Mouse (Mus musculus) left cerebral cortex, adult 11 months (tissue): ENCODE results near the gene Colq.
"Not testable (repeated sequence)": the region's sequence is repeated elsewhere in the genome, so short reads cannot be mapped to it uniquely, and the experiment has no call there.

Source experiments
- DNase-seq: peaks from one replicate; pipeline ENCODE4 v3.0.0; 2022; ENCODE audit warnings: low spot score

Gene Colq

GRCm38 (mm10) chr14:31591243-31591642 is at the start of gene Colq:
Colq (minus strand) TSS chr14:31591343.
- DNase-seq = no peak

GRCm38 (mm10) chr14:31640346-31640889 is 49.3 kb upstream of the Colq start, which contains the start of gene Gm49387:
Gm49387 (minus strand) TSS chr14:31640878.
- no peak for DNase-seq

GRCm38 (mm10) chr14:31630677-31631076 is 39.5 kb upstream of the Colq start:
- DNase-seq = no peak

GRCm38 (mm10) chr14:31622748-31623147 is 31.6 kb upstream of the Colq start:
- peak; percentile 56 for DNase-seq

- no peak for DNase-seq
These were observed 29.6 kb upstream of the Colq start for GRCm38 (mm10) chr14:31620591-31621223.

- no peak for DNase-seq
These were observed 26.9 kb upstream of the Colq start for GRCm38 (mm10) chr14:31617997-31618396.

GRCm38 (mm10) chr14:31617204-31617603 is 26.1 kb upstream of the Colq start:
- no peak for DNase-seq

- no peak for DNase-seq
These were observed 22.5 kb upstream of the Colq start for GRCm38 (mm10) chr14:31613671-31614070.

GRCm38 (mm10) chr14:31611986-31612385 is 20.8 kb upstream of the Colq start:
- no peak for DNase-seq

- no peak for DNase-seq
These were observed 14.4 kb upstream of the Colq start for GRCm38 (mm10) chr14:31605514-31605913.

GRCm38 (mm10) chr14:31604916-31605315 is 13.8 kb upstream of the Colq start:
- DNase-seq = no peak

- DNase-seq = not testable (repeated sequence)
These were observed 11.5 kb upstream of the Colq start for GRCm38 (mm10) chr14:31602616-31602979.

GRCm38 (mm10) chr14:31601908-31602615 is 10.9 kb upstream of the Colq start:
- DNase-seq = no peak

- no peak for DNase-seq
These were observed 6.3 kb upstream of the Colq start for GRCm38 (mm10) chr14:31597446-31597845.

GRCm38 (mm10) chr14:31596408-31596807 is 5.3 kb upstream of the Colq start:
- no peak for DNase-seq

- no peak for DNase-seq
These were observed 3.5 kb upstream of the Colq start for GRCm38 (mm10) chr14:31594693-31595092.

- no peak for DNase-seq
These were observed 1.9 kb upstream of the Colq start for GRCm38 (mm10) chr14:31593036-31593435.

- DNase-seq = no peak
These were observed 4.7 kb downstream of the Colq start for GRCm38 (mm10) chr14:31586451-31586850.

- DNase-seq = no peak
These were observed 8.1 kb downstream of the Colq start for GRCm38 (mm10) chr14:31583082-31583481.

- DNase-seq = no peak
These were observed 13.0 kb downstream of the Colq start for GRCm38 (mm10) chr14:31577966-31578735.

- no peak for DNase-seq
These were observed 14.1 kb downstream of the Colq start for GRCm38 (mm10) chr14:31576846-31577697.

GRCm38 (mm10) chr14:31575866-31576265 is 15.3 kb downstream of the Colq start:
- DNase-seq = no peak
